Mouse (Mus musculus): Measurements from ENCODE around the gene Cald1. TPM values are rescaled to one million over a fixed set of nuclear protein-coding genes. Genes with fewer than 3 reads are reported as not detected.

Cald1 gene
- polyA plus RNA-seq, 1 experiment from 2014 or later = 239 TPM

- Histone ChIP-seq H3K36me3 (ENCODE audit: control insufficient read depth, insufficient read depth) (no peaks in the 10 kb centered on the region), H3K4me3 (ENCODE audit: low read depth, low read length) (no peak overlapping the region), H3K4me1 (replicated peaks; ENCODE audit: control insufficient read depth, insufficient read depth, low read length) (0 out of 2 replicates have a peak, but pooled peaks cover 4% of the 10 kb centered on the region), H3K27me3 (replicated peaks; ENCODE audit: control insufficient read depth, insufficient read depth, low read length) (no peaks in the 10 kb centered on the region), H3K9ac (ENCODE audit: low read depth, low read length) (no peak overlapping the region), H3K27ac (ENCODE audit: low read depth, low read length) (no peak overlapping the region), H3K4me2 (replicated peaks; ENCODE audit: low read depth) (no peak overlapping the region), H3K9me3 (ENCODE audit: control insufficient read depth) (no peaks in the 10 kb centered on the region)
- no peak for TF ChIP-seq CTCF (IDR thresholded peaks at IDR 0.05; ENCODE audit: low read depth)
- ATAC-seq = no peak
- 24% methylated on average over 1 of the region's 1 CpGs for WGBS
Measured at GRCm38 (mm10) chr6:34620242-34620641, 21.9 kb downstream of the Cald1 start.

- Histone ChIP-seq H3K27ac (ENCODE audit: low read depth, low read length) (no peak overlapping the region), H3K9ac (ENCODE audit: low read depth, low read length) (no peak overlapping the region), H3K4me1 (replicated peaks; ENCODE audit: control insufficient read depth, insufficient read depth, low read length) (0 out of 2 replicates have a peak, but pooled peaks cover 4% of the 10 kb centered on the region), H3K36me3 (ENCODE audit: control insufficient read depth, insufficient read depth) (no peaks in the 10 kb centered on the region), H3K9me3 (ENCODE audit: control insufficient read depth) (no peaks in the 10 kb centered on the region), H3K27me3 (replicated peaks; ENCODE audit: control insufficient read depth, insufficient read depth, low read length) (no peaks in the 10 kb centered on the region), H3K4me3 (ENCODE audit: low read depth, low read length) (no peak overlapping the region), H3K4me2 (replicated peaks; ENCODE audit: low read depth) (no peak overlapping the region)
- ATAC-seq = no peak
- TF ChIP-seq CTCF (IDR thresholded peaks at IDR 0.05; ENCODE audit: low read depth) = no peak
- 71% methylated on average over 6 of the region's 6 CpGs for WGBS
Measured at GRCm38 (mm10) chr6:34622865-34623264, 24.6 kb downstream of the Cald1 start.

GRCm38 (mm10) chr6:34623290-34623689 lies 25.0 kb downstream of the Cald1 start:
- Histone ChIP-seq H3K36me3 (ENCODE audit: control insufficient read depth, insufficient read depth) (no peaks in the 10 kb centered on the region), H3K9ac (ENCODE audit: low read depth, low read length) (no peak overlapping the region), H3K27ac (ENCODE audit: low read depth, low read length) (no peak overlapping the region), H3K9me3 (ENCODE audit: control insufficient read depth) (no peaks in the 10 kb centered on the region), H3K27me3 (replicated peaks; ENCODE audit: control insufficient read depth, insufficient read depth, low read length) (no peaks in the 10 kb centered on the region), H3K4me2 (replicated peaks; ENCODE audit: low read depth) (no peak overlapping the region), H3K4me1 (replicated peaks; ENCODE audit: control insufficient read depth, insufficient read depth, low read length) (0 out of 2 replicates have a peak, but pooled peaks cover 4% of the 10 kb centered on the region), H3K4me3 (ENCODE audit: low read depth, low read length) (no peak overlapping the region)
- 67% methylated on average over 7 of the region's 7 CpGs for WGBS
- TF ChIP-seq CTCF (IDR thresholded peaks at IDR 0.05; ENCODE audit: low read depth) = no peak
- no peak for ATAC-seq

- 83% methylated on average over 3 of the region's 3 CpGs for WGBS
- no peak overlapping the region for H3K27ac ChIP-seq (ENCODE audit: low read depth, low read length)
- no peak for ATAC-seq
Measured at GRCm38 (mm10) chr6:34624536-34624935, 26.2 kb downstream of the Cald1 start.

GRCm38 (mm10) chr6:34626586-34627245 lies 28.4 kb downstream of the Cald1 start:
- no peak overlapping the region for H3K27ac ChIP-seq (ENCODE audit: low read depth, low read length)
- no peak overlapping the region for H3K9ac ChIP-seq (ENCODE audit: low read depth, low read length)
- no peak overlapping the region for H3K4me3 ChIP-seq (ENCODE audit: low read depth, low read length)
- no peaks in the 10 kb centered on the region for H3K4me1 ChIP-seq (replicated peaks; ENCODE audit: control insufficient read depth, insufficient read depth, low read length)
- no peaks in the 10 kb centered on the region for H3K27me3 ChIP-seq (replicated peaks; ENCODE audit: control insufficient read depth, insufficient read depth, low read length)
- no peak for ATAC-seq
- 54% methylated on average over 8 of the region's 8 CpGs for WGBS
- no peak overlapping the region for H3K4me2 ChIP-seq (replicated peaks; ENCODE audit: low read depth)
- no peak for TF ChIP-seq CTCF (IDR thresholded peaks at IDR 0.05; ENCODE audit: low read depth)
- H3K36me3 ChIP-seq (ENCODE audit: control insufficient read depth, insufficient read depth) = no peaks in the 10 kb centered on the region
- H3K9me3 ChIP-seq (ENCODE audit: control insufficient read depth) = no peaks in the 10 kb centered on the region

More at GRCm38 (mm10) chr6:34624536-34624935, 26.2 kb downstream of the Cald1 start:
- H3K9me3 ChIP-seq (ENCODE audit: control insufficient read depth) = no peaks in the 10 kb centered on the region
- no peak overlapping the region for H3K9ac ChIP-seq (ENCODE audit: low read depth, low read length)
- H3K4me3 ChIP-seq (ENCODE audit: low read depth, low read length) = no peak overlapping the region
- no peaks in the 10 kb centered on the region for H3K36me3 ChIP-seq (ENCODE audit: control insufficient read depth, insufficient read depth)
- 0 out of 2 replicates have a peak, but pooled peaks cover 4% of the 10 kb centered on the region for H3K4me1 ChIP-seq (replicated peaks; ENCODE audit: control insufficient read depth, insufficient read depth, low read length)
- TF ChIP-seq CTCF (IDR thresholded peaks at IDR 0.05; ENCODE audit: low read depth) = no peak
- H3K4me2 ChIP-seq (replicated peaks; ENCODE audit: low read depth) = no peak overlapping the region
- no peaks in the 10 kb centered on the region for H3K27me3 ChIP-seq (replicated peaks; ENCODE audit: control insufficient read depth, insufficient read depth, low read length)

- TF ChIP-seq CTCF (IDR thresholded peaks at IDR 0.05; ENCODE audit: low read depth) = no peak
- ATAC-seq = no peak
- Histone ChIP-seq H3K27ac (ENCODE audit: low read depth, low read length) (no peak overlapping the region), H3K36me3 (ENCODE audit: control insufficient read depth, insufficient read depth) (no peaks in the 10 kb centered on the region), H3K4me2 (replicated peaks; ENCODE audit: low read depth) (no peak overlapping the region), H3K4me1 (replicated peaks; ENCODE audit: control insufficient read depth, insufficient read depth, low read length) (no peaks in the 10 kb centered on the region), H3K9me3 (ENCODE audit: control insufficient read depth) (no peaks in the 10 kb centered on the region), H3K4me3 (ENCODE audit: low read depth, low read length) (no peak overlapping the region), H3K27me3 (replicated peaks; ENCODE audit: control insufficient read depth, insufficient read depth, low read length) (no peaks in the 10 kb centered on the region), H3K9ac (ENCODE audit: low read depth, low read length) (no peak overlapping the region)
- 63% methylated on average over 1 of the region's 1 CpGs for WGBS
Measured at GRCm38 (mm10) chr6:34628131-34628530, 29.8 kb downstream of the Cald1 start.
